Comparison of ENCODE assay signal across 25 mouse cellular contexts in genomic region chr6:31373084-31373673, GRCm38 (mm10). TPM values are rescaled to one million over a fixed set of nuclear protein-coding genes. Genes with fewer than 3 reads are reported as not detected.
A peak's percentile ranks its signal among the peaks of the same experiment; 100 is the strongest.
DNase-seq lines count a peak whose midpoint lies in the region; ATAC-seq and TF ChIP-seq lines count a peak whose summit lies in the region.
"Had no signal": no experiment of that assay in that cellular context is flagged by ENCODE, and none has a peak within 500 bp of the region (broad histone marks: within the 10 kb centered on the region; RNA-seq: fewer than 3 reads in every experiment).

No protein-coding gene starts in this region.

- peaks cover 6% of the 10 kb centered on the region for H3K4me1 ChIP-seq in ES-Bruce4 (ENCODE audit: control insufficient read depth, insufficient read depth, low read length)
- H3K4me1 ChIP-seq: embryonic facial prominence, embryonic 15.5 days had no signal

- no peaks in the 10 kb centered on the region for H3K27me3 ChIP-seq in ES-Bruce4 (ENCODE audit: control insufficient read depth, insufficient read depth, low read length, poor library complexity, severe bottlenecking)
- H3K27me3 ChIP-seq: embryonic facial prominence, embryonic 15.5 days; heart, embryonic 15.5 days; hindbrain, embryonic 15.5 days; Patski had no signal

- no peak for TF ChIP-seq POLR2A in ES-Bruce4 (IDR thresholded peaks at IDR 0.05; ENCODE audit: insufficient read depth, low read length)

- H3K4me3 ChIP-seq in ES-Bruce4 (ENCODE audit: low read depth, low read length): peak overlapping the region; percentile 34
- H3K4me3 ChIP-seq: embryonic facial prominence, embryonic 15.5 days; erythroblast, embryonic 14.5 days; forebrain, embryonic 10.5 days; heart, embryonic 15.5 days; hindbrain, embryonic 10.5 days; hindbrain, embryonic 15.5 days had no signal

- TF ChIP-seq EP300 in ES-Bruce4 (IDR thresholded peaks at IDR 0.05; ENCODE audit: insufficient read depth, low read depth, low read length): no peak

- peak; percentile 20 for DNase-seq in heart, adult 8-10 months (ENCODE audit: low spot score)
- no peak for DNase-seq in heart, postnatal 4 days
- no peak for DNase-seq in kidney, adult 8-10 months
- DNase-seq in lung, postnatal 14 days: no peak
- DNase-seq: adrenal gland, postnatal 14 days; B cell, adult 2 months; cerebellum, adult 18-20 months; cerebellum, postnatal 10 days; gastrocnemius, postnatal 10 days had no signal

- H3K9me3 ChIP-seq in ES-Bruce4 (replicated peaks; ENCODE audit: control insufficient read depth, insufficient read depth, low read length, poor library complexity, severe bottlenecking): no peaks in the 10 kb centered on the region
- H3K9me3 ChIP-seq: embryonic facial prominence, embryonic 15.5 days; forebrain, embryonic 10.5 days; heart, embryonic 15.5 days; hindbrain, embryonic 10.5 days; hindbrain, embryonic 15.5 days had no signal

- ATAC-seq in granulocyte monocyte progenitor cell, adult 5-6 weeks (replicated peaks; ENCODE audit: poor library complexity, severe bottlenecking): peak; percentile 75
- ATAC-seq in monocyte, adult 5-6 weeks (replicated peaks; ENCODE audit: insufficient number of reproducible peaks, low FRiP score, low TSS enrichment, poor library complexity, severe bottlenecking): peak; percentile 64
- ATAC-seq in frontal cortex, adult (ENCODE audit: low TSS enrichment): no peak
- ATAC-seq: activated CD4-positive, CD25-positive, alpha-beta regulatory T cell, adult 4 months; CD4-positive, CD25-positive, alpha-beta regulatory T cell, adult 4 months; forebrain, embryonic 14.5 days; inflammation-experienced regulatory T-cells, adult 6 months; intestine, postnatal 0 days; Patski had no signal

- H3K36me3 ChIP-seq in ES-Bruce4 (ENCODE audit: control insufficient read depth, insufficient read depth, low read length, poor library complexity, severe bottlenecking): no peaks in the 10 kb centered on the region
- H3K36me3 ChIP-seq: embryonic facial prominence, embryonic 15.5 days; forebrain, embryonic 10.5 days; heart, embryonic 15.5 days; hindbrain, embryonic 10.5 days; hindbrain, embryonic 15.5 days had no signal

- H3K27ac ChIP-seq in ES-Bruce4 (ENCODE audit: insufficient read depth, low read length): peak overlapping the region; percentile 22; the same call in 1 of the 2 replicates
- H3K27ac ChIP-seq: embryonic facial prominence, embryonic 15.5 days; forebrain, embryonic 10.5 days; heart, embryonic 15.5 days; hindbrain, embryonic 10.5 days; hindbrain, embryonic 15.5 days had no signal

- H3K9ac ChIP-seq in ES-Bruce4 (ENCODE audit: low read depth, poor library complexity, severe bottlenecking): no peak overlapping the region
- H3K9ac ChIP-seq: embryonic facial prominence, embryonic 15.5 days; heart, embryonic 15.5 days; hindbrain, embryonic 15.5 days had no signal

- no peak for TF ChIP-seq CTCF in ES-Bruce4 (IDR thresholded peaks at IDR 0.05; ENCODE audit: low read depth, low read length)

RNA-seq across cellular contexts. Expression of gene Mkln1, which starts 25.4 kb away (rescaled TPM):
- 100 to 1,000 TPM; 145 to 175 (median 158) TPM for total RNA-seq in heart, adult 8-10 months (2022)
- 100 to 1,000 TPM; 201 to 216 TPM for total RNA-seq in heart, postnatal 4 days (2021)
- polyA plus RNA-seq in ES-Bruce4 (2011; ENCODE audit: insufficient read depth, insufficient read length, low read depth, missing spikeins): 143 and 153 TPM in 2 replicates
- total RNA-seq in granulocyte monocyte progenitor cell, adult 5-6 weeks (2014; fragmentation: Nextera tagmentation): 78.8 and 118 TPM in 2 replicates
- total RNA-seq in granulocyte monocyte progenitor cell, adult 5-6 weeks (2017): 152 and 153 TPM in 2 replicates
- 201 to 306 TPM (median 209 TPM) in 3 replicates for total RNA-seq in monocyte, adult 5-6 weeks (2017)
